Mouse (Mus musculus): ENCODE measurements at regions not wholly inside any gene's neighbourhood (a gene's known extent, or its start where the extent isn't known, plus 50 kb on each side); places are given as distances from the start of the nearest gene placed in this dataset.

GRCm38 (mm10) chr16:86812692-86813091 is 541.3 kb upstream of the N6amt1 start:
- TF ChIP-seq POLR2A (IDR thresholded peaks at IDR 0.05; ENCODE audit: borderline replicate concordance, extremely low read depth, low read depth, low read length) (no peak), CTCF (IDR thresholded peaks at IDR 0.05; ENCODE audit: insufficient read depth, low read length) (no peak)

All from lung, adult 2 months (tissue).